Mouse (Mus musculus): ENCODE data around the gene Nkd1. TPM values are rescaled to one million over a fixed set of nuclear protein-coding genes. Genes with fewer than 3 reads are reported as not detected.

The Nkd1 gene
- total RNA-seq, 1 experiment = 1.8 TPM

GRCm38 (mm10) chr8:88564256-88564903 is 43.2 kb downstream of the Nkd1 start:
- Histone ChIP-seq H3K9ac (ENCODE audit: insufficient read depth, low read depth, low read length, poor library complexity, severe bottlenecking) (no peak overlapping the region), H3K27ac (ENCODE audit: insufficient read depth, low read depth, low read length, poor library complexity, severe bottlenecking) (no peak overlapping the region), H3K4me3 (ENCODE audit: insufficient read depth in 1 of 2, low read depth in 1 of 2, low read length in 2 of 2, poor library complexity in 1 of 2, severe bottlenecking in 1 of 2) (no peak overlapping the region), H3K9me3 (ENCODE audit: control insufficient read depth, insufficient read depth, low read depth, low read length) (no peaks in the 10 kb centered on the region), H3K4me1 (ENCODE audit: control insufficient read depth in 2 of 2, insufficient read depth in 2 of 2, low read length in 2 of 2, poor library complexity in 1 of 2) (no peaks in the 10 kb centered on the region), H3K36me3 (ENCODE audit: control insufficient read depth, insufficient read depth, low read length, poor library complexity, severe bottlenecking) (no peaks in the 10 kb centered on the region)
- TF ChIP-seq CHD2 (IDR thresholded peaks at IDR 0.05; ENCODE audit: low read depth, low read length) = no peak
- no peak for TF ChIP-seq MAFK (IDR thresholded peaks at IDR 0.05; ENCODE audit: insufficient read depth, low read depth, low read length)
- in situ Hi-C loops (cut with MboI; ENCODE audit: low sequenced_read_pairs in 2 of 2, unreplicated experiment in 2 of 2) = no loop called here
- DNase-seq (ENCODE audit: low read depth, low spot score) = no peak

DNA sequence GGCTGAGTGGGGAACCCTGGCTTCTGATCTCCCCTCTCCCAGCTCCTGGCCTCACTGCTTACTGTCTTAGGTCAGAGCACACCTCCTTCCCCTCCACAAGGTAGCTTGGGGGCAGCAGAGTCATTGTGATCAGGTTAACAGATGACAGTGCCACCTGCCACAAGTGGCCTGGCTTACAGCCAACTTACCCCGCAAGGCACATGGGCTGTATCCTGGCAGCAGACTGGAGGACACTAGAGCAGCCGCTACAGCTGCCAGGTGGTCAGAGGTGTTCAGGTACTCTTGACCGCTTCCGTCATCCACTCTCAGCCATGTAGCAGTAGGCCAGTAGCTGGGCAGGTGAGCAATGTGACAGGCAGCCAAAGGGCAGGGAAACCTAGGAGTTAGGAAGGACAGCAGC is 45.0 kb downstream of the Nkd1 start:
- H3K36me3 ChIP-seq (ENCODE audit: control insufficient read depth, insufficient read depth, low read length, poor library complexity, severe bottlenecking) = no peaks in the 10 kb centered on the region
- in situ Hi-C loops (cut with MboI; ENCODE audit: low sequenced_read_pairs in 2 of 2, unreplicated experiment in 2 of 2) = no loop called here
- H3K9me3 ChIP-seq (ENCODE audit: control insufficient read depth, insufficient read depth, low read depth, low read length) = no peaks in the 10 kb centered on the region
- DNase-seq (ENCODE audit: low read depth, low spot score) = no peak
- no peaks in the 10 kb centered on the region for H3K4me1 ChIP-seq (ENCODE audit: control insufficient read depth in 2 of 2, insufficient read depth in 2 of 2, low read length in 2 of 2, poor library complexity in 1 of 2)
- no peak overlapping the region for H3K9ac ChIP-seq (ENCODE audit: insufficient read depth, low read depth, low read length, poor library complexity, severe bottlenecking)
- no peak overlapping the region for H3K4me3 ChIP-seq (ENCODE audit: insufficient read depth in 1 of 2, low read depth in 1 of 2, low read length in 2 of 2, poor library complexity in 1 of 2, severe bottlenecking in 1 of 2)
- TF ChIP-seq HCFC1 (IDR thresholded peaks at IDR 0.05; ENCODE audit: borderline replicate concordance, insufficient read depth, low read length) = no peak
- no peak for TF ChIP-seq CHD2 (IDR thresholded peaks at IDR 0.05; ENCODE audit: low read depth, low read length)
- TF ChIP-seq ZNF384 (IDR thresholded peaks at IDR 0.05; ENCODE audit: low read depth, low read length) = no peak
- no peak for TF ChIP-seq MAFK (IDR thresholded peaks at IDR 0.05; ENCODE audit: insufficient read depth, low read depth, low read length)
- no peak for TF ChIP-seq ZC3H11A (IDR thresholded peaks at IDR 0.05; ENCODE audit: borderline replicate concordance, low read depth, low read length)
- no peak overlapping the region for H3K27ac ChIP-seq (ENCODE audit: insufficient read depth, low read depth, low read length, poor library complexity, severe bottlenecking)

GRCm38 (mm10) chr8:88567314-88568121 is 46.4 kb downstream of the Nkd1 start:
- DNase-seq (ENCODE audit: low read depth, low spot score) = no peak
- no peaks in the 10 kb centered on the region for H3K9me3 ChIP-seq (ENCODE audit: control insufficient read depth, insufficient read depth, low read depth, low read length)
- H3K9ac ChIP-seq (ENCODE audit: insufficient read depth, low read depth, low read length, poor library complexity, severe bottlenecking) = no peak overlapping the region
- no peak overlapping the region for H3K27ac ChIP-seq (ENCODE audit: insufficient read depth, low read depth, low read length, poor library complexity, severe bottlenecking)
- in situ Hi-C loops (cut with MboI; ENCODE audit: low sequenced_read_pairs in 2 of 2, unreplicated experiment in 2 of 2) = no loop called here
- H3K4me3 ChIP-seq (ENCODE audit: insufficient read depth in 1 of 2, low read depth in 1 of 2, low read length in 2 of 2, poor library complexity in 1 of 2, severe bottlenecking in 1 of 2) = no peak overlapping the region
- no peaks in the 10 kb centered on the region for H3K4me1 ChIP-seq (ENCODE audit: control insufficient read depth in 2 of 2, insufficient read depth in 2 of 2, low read length in 2 of 2, poor library complexity in 1 of 2)
- no peaks in the 10 kb centered on the region for H3K36me3 ChIP-seq (ENCODE audit: control insufficient read depth, insufficient read depth, low read length, poor library complexity, severe bottlenecking)
- TF ChIP-seq ZC3H11A (IDR thresholded peaks at IDR 0.05; ENCODE audit: borderline replicate concordance, low read depth, low read length) (no peak), ZNF384 (IDR thresholded peaks at IDR 0.05; ENCODE audit: low read depth, low read length) (no peak), HCFC1 (IDR thresholded peaks at IDR 0.05; ENCODE audit: borderline replicate concordance, insufficient read depth, low read length) (no peak), MAFK (IDR thresholded peaks at IDR 0.05; ENCODE audit: insufficient read depth, low read depth, low read length) (no peak), CHD2 (IDR thresholded peaks at IDR 0.05; ENCODE audit: low read depth, low read length) (no peak)

DNA sequence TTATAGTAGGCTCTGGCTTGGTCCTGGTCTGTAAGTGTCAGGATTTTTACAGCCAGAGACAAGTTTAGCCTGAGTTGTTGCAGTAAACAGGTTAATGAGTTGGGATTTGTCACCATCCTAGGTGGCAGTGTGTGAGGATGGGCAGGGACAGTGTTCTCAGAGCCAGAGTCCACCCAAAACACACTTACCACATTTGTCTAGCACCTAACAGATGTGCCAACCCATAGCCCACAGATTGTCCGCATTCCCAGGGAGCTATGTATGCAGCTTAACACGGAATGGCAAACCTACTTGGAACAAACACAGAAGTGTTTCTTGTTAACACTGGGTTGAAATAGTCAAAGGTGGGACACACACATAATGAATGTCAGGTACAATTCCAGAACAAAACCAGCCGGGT is 47.1 kb downstream of the Nkd1 start:
- Histone ChIP-seq H3K27ac (ENCODE audit: insufficient read depth, low read depth, low read length, poor library complexity, severe bottlenecking) (no peak overlapping the region), H3K9ac (ENCODE audit: insufficient read depth, low read depth, low read length, poor library complexity, severe bottlenecking) (no peak overlapping the region), H3K36me3 (ENCODE audit: control insufficient read depth, insufficient read depth, low read length, poor library complexity, severe bottlenecking) (no peaks in the 10 kb centered on the region), H3K9me3 (ENCODE audit: control insufficient read depth, insufficient read depth, low read depth, low read length) (no peaks in the 10 kb centered on the region), H3K4me1 (ENCODE audit: control insufficient read depth in 2 of 2, insufficient read depth in 2 of 2, low read length in 2 of 2, poor library complexity in 1 of 2) (no peaks in the 10 kb centered on the region), H3K4me3 (ENCODE audit: insufficient read depth in 1 of 2, low read depth in 1 of 2, low read length in 2 of 2, poor library complexity in 1 of 2, severe bottlenecking in 1 of 2) (no peak overlapping the region)
- TF ChIP-seq ZNF384 (IDR thresholded peaks at IDR 0.05; ENCODE audit: low read depth, low read length) (no peak), MAFK (IDR thresholded peaks at IDR 0.05; ENCODE audit: insufficient read depth, low read depth, low read length) (no peak), HCFC1 (IDR thresholded peaks at IDR 0.05; ENCODE audit: borderline replicate concordance, insufficient read depth, low read length) (no peak), CHD2 (IDR thresholded peaks at IDR 0.05; ENCODE audit: low read depth, low read length) (no peak), ZC3H11A (IDR thresholded peaks at IDR 0.05; ENCODE audit: borderline replicate concordance, low read depth, low read length) (no peak)
- in situ Hi-C loops (cut with MboI; ENCODE audit: low sequenced_read_pairs in 2 of 2, unreplicated experiment in 2 of 2) = no loop called here
- DNase-seq (ENCODE audit: low read depth, low spot score) = no peak
